Mouse (Mus musculus): ENCODE measurements around the gene Myadml2. TPM values are rescaled to one million over a fixed set of nuclear protein-coding genes. Genes with fewer than 3 reads are reported as not detected.

Gene Myadml2
- polyA plus RNA-seq, 1 experiment from 2014 or later: 0.23 TPM

GRCm38 (mm10) chr11:120660301-120661075 is 12.5 kb upstream of the Myadml2 start:
- Histone ChIP-seq H3K27me3 (replicated peaks) (peaks cover 100% of the 10 kb centered on the region), H3K4me2 (peak overlapping the region; percentile 62), H3K27ac (no peak overlapping the region), H3K9me3 (replicated peaks) (no peaks in the 10 kb centered on the region), H3K4me1 (peaks cover 18% of the 10 kb centered on the region), H3K9ac (peak overlapping the region; percentile 36; the same call in 1 of the 2 replicates), H3K36me3 (no peaks in the 10 kb centered on the region), H3K4me3 (peak overlapping the region; percentile 29)
- WGBS (ENCODE audit: insufficient replicate concordance): under 1% methylated on average over 90 of the region's 95 CpGs
- ATAC-seq: 0 out of 2 replicates have a peak, but pooled peaks have one; percentile 22

- WGBS (ENCODE audit: insufficient replicate concordance): 6% methylated on average over 50 of the region's 50 CpGs
- Histone ChIP-seq H3K27me3 (replicated peaks) (peaks cover 99% of the 10 kb centered on the region), H3K9me3 (replicated peaks) (no peaks in the 10 kb centered on the region), H3K4me2 (peak overlapping the region; percentile 62), H3K36me3 (no peaks in the 10 kb centered on the region), H3K9ac (no peak overlapping the region), H3K27ac (no peak overlapping the region), H3K4me3 (peak overlapping the region; percentile 29), H3K4me1 (peaks cover 18% of the 10 kb centered on the region)
- ATAC-seq: no peak
Measured at GRCm38 (mm10) chr11:120659509-120660300, 11.7 kb upstream of the Myadml2 start.

- no peaks in the 10 kb centered on the region for H3K36me3 ChIP-seq
- no peak overlapping the region for H3K4me2 ChIP-seq
- no peak overlapping the region for H3K4me3 ChIP-seq
- no peak overlapping the region for H3K27ac ChIP-seq
- 4% methylated on average over 24 of the region's 24 CpGs for WGBS (ENCODE audit: insufficient replicate concordance)
- H3K9ac ChIP-seq: no peak overlapping the region
- no peak for ATAC-seq
- H3K27me3 ChIP-seq (replicated peaks): peaks cover 99% of the 10 kb centered on the region
- H3K4me1 ChIP-seq: peaks cover 18% of the 10 kb centered on the region
- H3K9me3 ChIP-seq (replicated peaks): no peaks in the 10 kb centered on the region
Measured at GRCm38 (mm10) chr11:120658876-120659410, 11.0 kb upstream of the Myadml2 start.

GRCm38 (mm10) chr11:120657301-120657700 is 9.3 kb upstream of the Myadml2 start:
- no peak overlapping the region for H3K9ac ChIP-seq
- no peak overlapping the region for H3K4me2 ChIP-seq
- no peaks in the 10 kb centered on the region for H3K36me3 ChIP-seq
- peaks cover 18% of the 10 kb centered on the region for H3K4me1 ChIP-seq
- ATAC-seq: no peak
- H3K27ac ChIP-seq: no peak overlapping the region
- WGBS (ENCODE audit: insufficient replicate concordance): 66% methylated on average over 4 of the region's 4 CpGs
- no peak overlapping the region for H3K4me3 ChIP-seq
- peaks cover 84% of the 10 kb centered on the region for H3K27me3 ChIP-seq (replicated peaks)
- no peaks in the 10 kb centered on the region for H3K9me3 ChIP-seq (replicated peaks)

GRCm38 (mm10) chr11:120654741-120655140 is 6.8 kb upstream of the Myadml2 start:
- Histone ChIP-seq H3K9me3 (replicated peaks) (no peaks in the 10 kb centered on the region), H3K4me2 (no peak overlapping the region), H3K4me3 (no peak overlapping the region), H3K36me3 (no peaks in the 10 kb centered on the region), H3K27me3 (replicated peaks) (peaks cover 74% of the 10 kb centered on the region), H3K9ac (no peak overlapping the region), H3K27ac (no peak overlapping the region), H3K4me1 (0 out of 2 replicates have a peak, but pooled peaks cover 3% of the 10 kb centered on the region)
- ATAC-seq: no peak
- WGBS (ENCODE audit: insufficient replicate concordance): 63% methylated on average over 3 of the region's 3 CpGs

GRCm38 (mm10) chr11:120651872-120652271 is 3.9 kb upstream of the Myadml2 start:
- Histone ChIP-seq H3K9me3 (replicated peaks) (no peaks in the 10 kb centered on the region), H3K36me3 (no peaks in the 10 kb centered on the region), H3K9ac (no peak overlapping the region), H3K27ac (no peak overlapping the region), H3K27me3 (replicated peaks) (peaks cover 63% of the 10 kb centered on the region), H3K4me3 (no peak overlapping the region), H3K4me1 (peaks cover 11% of the 10 kb centered on the region), H3K4me2 (no peak overlapping the region)
- 56% methylated on average over 3 of the region's 3 CpGs for WGBS (ENCODE audit: insufficient replicate concordance)
- no peak for ATAC-seq

GRCm38 (mm10) chr11:120647047-120647830 is 719 bp downstream of the Myadml2 start:
- peak overlapping the region; percentile 38; the same call in 1 of the 2 replicates for H3K4me3 ChIP-seq

GRCm38 (mm10) chr11:120643601-120643987 is 4.4 kb downstream of the Myadml2 start, which contains the start of gene Pycr1:
Pycr1 (minus strand) TSS chr11:120643769.
- Histone ChIP-seq H3K4me2 (peak within 1 kb of the TSS; percentile 96), H3K9ac (peak within 1 kb of the TSS; percentile 78), H3K9me3 (replicated peaks) (no peaks in the 10 kb centered on the region), H3K4me1 (peaks cover 30% of the 10 kb centered on the region), H3K27me3 (replicated peaks) (peaks cover 52% of the 10 kb centered on the region), H3K36me3 (no peaks in the 10 kb centered on the region), H3K27ac (peak within 1 kb of the TSS; percentile 46; the same call in 1 of the 2 replicates), H3K4me3 (peak within 1 kb of the TSS; percentile 57)
- peak; percentile 99 for ATAC-seq
- under 1% methylated on average over 15 of the region's 15 CpGs for WGBS (ENCODE audit: insufficient replicate concordance)

More at GRCm38 (mm10) chr11:120647047-120647830, 719 bp downstream of the Myadml2 start:
- ATAC-seq: no peak
- Histone ChIP-seq H3K9me3 (replicated peaks) (no peaks in the 10 kb centered on the region), H3K9ac (0 out of 2 replicates have a peak overlapping the region, but pooled peaks have one; percentile 9), H3K4me1 (peaks cover 30% of the 10 kb centered on the region), H3K36me3 (no peaks in the 10 kb centered on the region), H3K4me2 (peak overlapping the region; percentile 66), H3K27me3 (replicated peaks) (peaks cover 51% of the 10 kb centered on the region), H3K27ac (no peak overlapping the region)
- whole genome bisulfite sequencing (ENCODE audit: insufficient replicate concordance): 72% methylated on average over 35 of the region's 35 CpGs

GRCm38 (mm10) chr11:120642939-120643600 is 4.9 kb downstream of the Myadml2 start:
- Histone ChIP-seq H3K27ac (peak overlapping the region; percentile 46; the same call in 1 of the 2 replicates), H3K9me3 (replicated peaks) (no peaks in the 10 kb centered on the region)
- WGBS (ENCODE audit: insufficient replicate concordance): 1% methylated on average over 18 of the region's 18 CpGs

GRCm38 (mm10) chr11:120641869-120642268 is 6.1 kb downstream of the Myadml2 start:
- no peak overlapping the region for H3K27ac ChIP-seq
- WGBS (ENCODE audit: insufficient replicate concordance): 78% methylated on average over 8 of the region's 8 CpGs

More at GRCm38 (mm10) chr11:120642939-120643600, 4.9 kb downstream of the Myadml2 start:
- H3K9ac ChIP-seq: peak overlapping the region; percentile 78
- H3K4me1 ChIP-seq: peaks cover 28% of the 10 kb centered on the region
- peak; percentile 64 for ATAC-seq
- peak overlapping the region; percentile 96 for H3K4me2 ChIP-seq
- peaks cover 50% of the 10 kb centered on the region for H3K27me3 ChIP-seq (replicated peaks)
- no peaks in the 10 kb centered on the region for H3K36me3 ChIP-seq
- H3K4me3 ChIP-seq: peak overlapping the region; percentile 57

GRCm38 (mm10) chr11:120641255-120641654 is 6.7 kb downstream of the Myadml2 start:
- Histone ChIP-seq H3K9ac (no peak overlapping the region), H3K27me3 (replicated peaks) (peaks cover 33% of the 10 kb centered on the region), H3K4me3 (no peak overlapping the region), H3K9me3 (replicated peaks) (no peaks in the 10 kb centered on the region), H3K27ac (no peak overlapping the region), H3K36me3 (no peaks in the 10 kb centered on the region), H3K4me2 (no peak overlapping the region), H3K4me1 (peaks cover 28% of the 10 kb centered on the region)
- WGBS (ENCODE audit: insufficient replicate concordance): 67% methylated on average over 9 of the region's 9 CpGs
- ATAC-seq: no peak

More at GRCm38 (mm10) chr11:120641869-120642268, 6.1 kb downstream of the Myadml2 start:
- Histone ChIP-seq H3K4me3 (no peak overlapping the region), H3K9ac (no peak overlapping the region), H3K4me1 (peaks cover 25% of the 10 kb centered on the region), H3K9me3 (replicated peaks) (no peaks in the 10 kb centered on the region), H3K27me3 (replicated peaks) (peaks cover 38% of the 10 kb centered on the region), H3K36me3 (no peaks in the 10 kb centered on the region), H3K4me2 (no peak overlapping the region)
- no peak for ATAC-seq

Data from liver, embryonic 12.5 days (tissue).